Mouse (Mus musculus): Measurements from ENCODE around the gene Ehbp1.

Gene Ehbp1

GRCm38 (mm10) chr11:22194607-22195006 is 147.5 kb downstream of the Ehbp1 start:
- DNase-seq = no peak

DNA sequence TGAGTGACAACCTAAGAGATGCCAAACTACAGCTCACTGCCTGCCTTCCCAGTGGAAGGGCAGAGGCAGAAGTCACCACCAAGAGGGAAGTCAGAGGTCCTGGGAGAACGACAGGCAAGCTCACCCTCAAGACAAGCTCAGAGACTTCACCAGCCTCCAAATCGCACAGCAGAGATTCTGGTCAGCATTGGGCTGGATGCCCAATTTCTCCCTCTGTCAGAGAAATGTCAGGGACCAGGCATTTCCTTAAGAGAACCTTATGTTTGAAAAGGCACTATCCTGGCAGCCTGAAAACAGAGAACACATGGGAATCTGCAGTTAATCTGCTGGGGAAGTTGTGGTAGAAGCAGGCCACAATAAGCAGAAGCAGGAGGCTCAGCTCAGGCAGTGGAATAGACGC is 151.5 kb downstream of the Ehbp1 start:
- peak; percentile 25 to 54 for DNase-seq

DNA sequence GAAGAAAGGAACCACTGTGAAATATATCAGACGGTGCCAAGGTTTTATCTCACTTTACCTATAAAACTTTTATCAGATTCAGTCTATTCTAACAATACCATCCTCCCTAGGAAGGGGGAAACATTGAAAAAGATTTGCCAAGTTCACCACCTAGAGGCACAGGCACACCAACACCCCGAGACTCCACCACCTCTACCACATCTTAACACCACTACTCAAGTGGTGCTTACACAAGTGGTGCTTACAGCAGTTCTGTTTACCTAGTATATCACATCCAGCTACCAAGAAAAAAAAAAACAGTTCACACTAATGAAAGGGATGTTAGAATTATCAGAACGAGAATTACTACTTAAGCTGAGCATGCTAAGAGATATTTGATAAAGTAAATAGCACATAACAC is 152.1 kb downstream of the Ehbp1 start:
- DNase-seq = no peak

DNA sequence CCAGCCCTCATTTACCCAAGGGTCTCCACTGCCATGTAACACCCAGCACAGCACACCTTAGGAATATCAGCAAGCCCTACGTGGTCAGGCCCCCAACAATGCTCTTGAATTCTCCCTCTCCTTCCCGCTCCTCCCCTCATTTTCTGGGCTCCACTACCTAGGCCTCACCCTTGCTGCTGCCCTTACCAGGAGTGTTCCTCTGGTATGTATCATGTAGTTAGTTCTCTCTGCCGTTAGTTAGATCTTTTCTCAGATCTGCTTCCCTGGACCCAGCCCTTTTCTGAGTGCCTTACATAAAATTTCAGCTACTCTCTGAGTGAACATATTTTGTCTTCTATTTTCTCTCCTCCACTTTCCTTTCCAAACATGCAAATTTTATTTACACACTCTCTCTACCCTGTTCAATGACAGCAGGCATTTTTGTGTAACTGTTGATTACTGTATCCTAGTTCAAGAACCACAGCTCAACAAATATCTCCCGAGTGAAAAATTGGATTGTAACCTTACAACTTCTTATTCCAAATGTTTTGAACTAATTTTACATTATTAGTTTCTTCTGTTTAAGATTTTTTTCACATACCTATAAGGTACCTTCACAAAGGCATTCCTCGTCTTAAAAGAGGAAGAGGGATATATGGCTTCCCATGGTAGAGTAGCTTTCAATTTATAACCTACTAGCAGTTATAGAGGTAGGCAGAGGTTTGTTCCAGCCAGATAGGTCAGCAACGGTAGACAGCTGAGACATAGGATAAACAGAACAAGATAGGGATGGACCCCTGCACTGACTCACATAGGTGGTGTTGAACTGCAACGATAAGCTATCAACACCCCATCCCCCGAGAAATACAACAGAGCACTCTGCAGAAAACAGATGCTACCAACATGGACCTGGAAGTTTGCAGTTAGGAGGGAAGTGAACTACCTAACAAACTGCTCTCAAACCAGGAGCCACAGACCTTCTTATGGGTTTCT is 160.3 kb downstream of the Ehbp1 start:
- DNase-seq = no peak

GRCm38 (mm10) chr11:22180146-22180545 is 161.9 kb downstream of the Ehbp1 start:
- DNase-seq = no peak

DNA sequence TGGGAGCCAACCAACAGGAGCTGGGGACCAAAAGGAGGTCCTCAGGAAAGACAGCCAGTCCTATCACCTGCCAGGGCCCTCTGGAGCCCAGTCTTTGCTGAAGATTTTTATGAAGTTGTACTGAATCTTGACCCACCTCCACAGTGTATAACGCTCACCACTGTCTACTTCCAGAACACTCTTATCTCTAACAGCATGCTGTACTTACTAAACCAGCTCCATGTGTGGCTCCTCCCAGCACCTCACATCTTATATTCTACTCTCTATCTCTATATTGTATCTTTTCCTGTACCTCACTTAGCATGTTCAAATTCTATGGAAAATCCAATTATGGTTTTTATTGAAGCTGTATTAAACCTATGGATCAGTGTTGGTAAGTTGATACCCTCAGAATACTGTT is 163.5 kb downstream of the Ehbp1 start:
- no peak for DNase-seq

- DNase-seq = no peak
These were observed 167.8 kb downstream of the Ehbp1 start for GRCm38 (mm10) chr11:22174311-22174710.

- no peak for DNase-seq
These were observed 171.0 kb downstream of the Ehbp1 start for GRCm38 (mm10) chr11:22170962-22171638.

DNA sequence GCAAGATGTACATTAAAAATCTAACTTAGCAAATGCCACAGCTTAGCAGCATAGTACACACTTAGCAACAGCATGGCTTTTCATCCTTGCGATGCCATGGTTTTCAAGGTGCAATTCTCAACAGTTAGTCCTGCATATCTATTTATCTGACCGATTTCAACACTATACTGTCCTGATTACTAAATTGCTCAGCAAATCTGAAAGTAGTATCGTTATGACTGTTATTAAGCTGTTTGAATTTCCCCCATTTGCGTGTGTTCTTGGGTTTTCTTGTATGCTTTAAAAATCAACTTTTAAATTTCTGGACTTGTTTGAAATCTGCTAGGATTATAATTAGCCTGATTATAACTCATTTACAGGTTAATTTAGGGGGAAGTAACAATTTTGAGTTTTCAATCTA is 184.2 kb downstream of the Ehbp1 start:
- DNase-seq = no peak

- no peak for DNase-seq
These were observed 185.9 kb downstream of the Ehbp1 start for GRCm38 (mm10) chr11:22156182-22156581.

DNA sequence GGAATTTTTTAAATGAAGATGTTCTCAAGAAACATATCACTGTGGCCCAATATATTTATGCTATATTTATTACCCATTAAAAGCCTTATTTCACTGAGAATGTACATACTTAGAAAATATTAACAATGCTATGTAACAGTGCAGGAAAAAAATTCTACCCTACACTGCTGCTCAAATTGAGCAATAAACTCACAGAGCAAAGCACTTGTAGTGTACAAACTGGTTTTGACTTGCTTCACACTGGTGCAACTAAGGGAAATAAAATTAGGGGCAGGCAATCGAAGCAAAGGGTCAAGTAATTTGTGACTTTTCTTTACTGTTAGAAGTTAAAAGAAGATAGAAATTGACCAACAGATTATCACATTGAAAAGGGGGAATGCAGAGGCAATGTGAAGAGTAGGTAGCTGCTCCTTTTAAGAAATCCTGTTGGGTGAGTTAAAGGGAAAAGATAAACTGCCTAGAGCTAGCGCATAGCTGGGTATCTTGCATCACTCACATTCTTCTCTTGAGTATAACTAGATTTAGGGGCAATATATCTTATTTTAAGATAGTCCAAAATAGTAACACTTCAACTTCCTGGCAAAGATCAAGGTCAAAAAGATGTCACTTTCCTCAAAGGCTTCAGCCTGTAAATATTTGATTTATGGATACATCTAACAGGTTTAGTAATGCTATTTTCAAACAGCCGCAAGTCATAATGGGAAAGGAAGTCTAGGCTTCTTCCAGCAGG is 186.6 kb downstream of the Ehbp1 start:
- no peak for DNase-seq

DNA sequence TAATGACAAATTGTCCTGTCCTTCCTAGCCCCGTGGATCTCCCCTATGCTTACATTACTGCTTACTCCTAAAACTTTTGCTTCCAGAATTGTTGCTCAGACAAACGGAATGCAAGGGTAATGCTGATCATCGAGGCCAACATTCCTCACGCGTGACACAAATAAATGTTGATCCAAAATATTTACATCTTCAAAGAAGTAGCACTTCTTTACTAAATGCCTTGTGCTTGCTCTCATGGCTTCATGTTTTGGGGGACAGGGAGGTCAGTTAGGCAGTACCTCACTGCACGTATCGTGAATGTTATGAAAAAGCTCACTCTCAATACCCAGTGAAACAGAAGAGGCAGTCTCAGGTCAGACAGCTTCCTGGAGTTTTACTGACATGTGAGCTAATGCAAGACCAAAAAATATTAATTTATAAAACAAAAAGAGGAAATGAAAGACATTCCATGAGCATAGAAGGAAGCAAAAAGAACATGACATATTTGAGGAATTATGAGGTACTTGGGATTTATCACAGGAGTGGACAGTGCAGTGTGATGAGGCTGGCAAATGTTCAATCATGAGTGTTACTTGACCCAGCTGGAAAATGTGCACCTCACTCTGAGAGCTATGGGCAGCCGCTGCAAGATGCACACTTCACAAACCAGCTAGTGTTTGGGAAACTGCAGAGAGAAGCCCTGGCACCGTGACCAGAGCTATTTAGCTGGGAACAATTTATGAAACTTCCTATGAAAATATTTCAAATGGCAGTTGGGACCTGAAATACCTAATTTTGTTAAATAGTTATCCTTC is 187.4 kb downstream of the Ehbp1 start:
- no peak for DNase-seq

- no peak for DNase-seq
These were observed 201.4 kb downstream of the Ehbp1 start for GRCm38 (mm10) chr11:22140737-22141136.

DNA sequence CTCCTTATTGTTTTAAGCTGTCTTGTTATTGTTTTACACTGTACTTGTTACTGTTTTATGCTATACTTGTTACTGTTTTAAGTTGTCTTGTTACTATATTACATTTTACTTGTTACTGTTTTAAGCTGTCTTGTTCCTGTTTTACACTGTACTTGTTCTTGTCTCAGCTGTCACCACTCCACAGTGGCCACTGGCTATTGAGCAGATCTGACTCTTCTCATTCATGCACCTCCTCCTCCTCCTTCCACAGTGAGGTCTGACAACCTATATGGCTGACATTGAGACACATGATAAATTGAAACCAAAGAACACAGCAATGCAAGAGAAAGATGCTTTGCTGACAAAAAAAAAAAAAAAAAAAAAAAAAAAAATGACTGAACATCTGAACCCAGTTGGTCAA is 203.6 kb downstream of the Ehbp1 start:
- no peak for DNase-seq

DNA sequence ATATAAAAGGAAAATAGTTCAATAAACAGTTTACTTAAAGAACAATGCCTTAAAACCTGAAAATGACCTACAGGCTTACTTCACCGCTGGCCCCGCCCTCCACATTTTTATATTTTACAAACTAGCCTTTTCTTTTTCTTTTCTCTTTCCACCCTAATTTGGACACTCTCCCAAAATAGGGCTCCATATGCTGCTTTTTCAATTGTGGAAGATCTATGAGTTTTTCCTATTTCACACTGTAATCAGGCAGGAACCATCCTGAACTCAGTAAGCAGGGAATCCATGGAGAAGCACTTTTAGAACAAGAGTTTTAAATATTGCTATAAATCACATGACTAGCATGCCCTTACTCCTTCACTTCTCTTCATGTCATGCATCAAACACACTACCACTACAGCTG is 216.9 kb downstream of the Ehbp1 start:
- no peak for DNase-seq

DNA sequence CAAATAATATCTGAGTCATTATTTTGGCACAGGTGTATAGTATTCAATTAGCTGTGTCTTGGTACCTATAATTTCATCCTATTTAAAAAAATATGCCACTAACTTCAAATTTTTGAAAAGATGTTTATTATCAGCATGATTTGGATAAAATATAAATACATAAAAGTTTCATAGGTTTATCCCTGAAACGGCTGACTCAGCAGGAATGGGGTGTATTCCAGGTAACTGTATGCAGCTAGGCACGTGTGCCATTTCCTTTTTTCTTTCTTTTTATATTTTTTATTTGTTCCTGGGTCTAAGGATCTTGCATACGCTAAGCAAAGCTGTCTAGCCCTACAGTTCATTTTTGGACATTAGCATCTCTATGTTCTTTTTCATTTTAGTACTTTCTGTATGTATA is 223.2 kb downstream of the Ehbp1 start:
- DNase-seq = no peak

DNA sequence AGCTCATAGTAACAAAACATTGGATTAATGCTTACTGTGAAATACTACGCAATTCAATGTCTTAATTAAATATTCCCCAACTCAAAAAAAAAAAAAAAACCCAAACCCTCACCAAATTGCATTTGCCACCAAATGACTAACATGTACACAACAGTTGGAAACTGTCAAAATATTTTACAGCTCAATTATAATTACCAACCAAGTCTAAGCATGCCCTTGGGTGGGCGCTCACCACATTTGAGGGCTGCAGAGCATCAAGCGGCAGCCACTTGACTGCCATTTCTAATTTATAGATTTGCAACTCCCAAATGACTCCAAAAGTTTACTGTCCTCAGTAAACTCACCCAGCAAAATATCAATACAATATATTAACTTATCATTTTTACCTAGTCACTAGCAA is 229.9 kb downstream of the Ehbp1 start:
- no peak for DNase-seq

- DNase-seq = no peak
These were observed 252.7 kb downstream of the Ehbp1 start for GRCm38 (mm10) chr11:22089346-22089745.

GRCm38 (mm10) chr11:22063352-22063751 is 278.7 kb downstream of the Ehbp1 start:
- no peak for DNase-seq

- DNase-seq = no peak
These were observed 280.4 kb downstream of the Ehbp1 start for GRCm38 (mm10) chr11:22061660-22062059.

- no peak for DNase-seq
These were observed 284.6 kb downstream of the Ehbp1 start for GRCm38 (mm10) chr11:22057538-22057937.

DNA sequence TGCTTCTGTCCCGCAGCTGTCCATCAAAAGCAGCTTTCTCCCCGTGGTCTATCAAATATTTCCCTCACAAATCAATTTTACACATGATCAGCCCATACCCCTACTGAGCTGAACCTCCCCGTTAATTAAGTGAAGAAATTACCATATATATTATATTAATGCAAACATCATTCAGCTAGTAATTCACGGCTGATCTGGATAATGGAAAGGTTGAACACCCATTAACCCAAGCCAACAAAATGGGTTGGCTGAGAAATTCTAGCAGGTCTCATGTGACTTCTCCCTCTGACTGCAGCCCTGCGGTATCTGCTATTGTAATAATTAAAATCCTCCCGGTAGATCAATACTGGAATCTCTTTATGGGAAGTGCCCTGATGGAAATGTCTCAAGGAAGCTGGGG is 286.2 kb downstream of the Ehbp1 start:
- DNase-seq = no peak

All from cerebellum, postnatal 25 days (tissue).